Comparison of ENCODE assay signal across 9 mouse cellular contexts in genomic region chr2:130597601-130598010, GRCm38 (mm10). TPM values are rescaled to one million over a fixed set of nuclear protein-coding genes. Genes with fewer than 3 reads are reported as not detected.
A peak's percentile ranks its signal among the peaks of the same experiment; 100 is the strongest.
DNase-seq lines count a peak whose midpoint lies in the region; TF ChIP-seq lines count a peak whose summit lies in the region.
"Had no signal": no experiment of that assay in that cellular context is flagged by ENCODE, and none has a peak within 500 bp of the region (broad histone marks: within the 10 kb centered on the region; RNA-seq: fewer than 3 reads in every experiment).

No protein-coding gene starts in this region.

- peak; percentile 32 for DNase-seq in cerebellum, adult 8-10 months
- DNase-seq in cerebellum, adult 11-12 months = no peak
- DNase-seq in lung, adult 2 months = no peak
- DNase-seq in lung, adult 18-20 months = no peak
- peak; percentile 12 for DNase-seq in brain, embryonic 18.5 days (ENCODE audit: low read depth, low spot score)
- peak; percentile 62 to 70 for DNase-seq in left cerebral cortex, postnatal 14 days (ENCODE audit: low spot score in 2 of 2)
- DNase-seq in retina, postnatal 1 day = peak; percentile 64
- no peak for DNase-seq in urinary bladder, postnatal 10 days (ENCODE audit: low spot score)

- H3K4me3 ChIP-seq in lung, adult 2 months (replicated peaks; ENCODE audit: extremely low read depth, low read depth, low read length) = no peak overlapping the region

- no peak for TF ChIP-seq POLR2A in lung, adult 2 months (IDR thresholded peaks at IDR 0.05; ENCODE audit: borderline replicate concordance, extremely low read depth, low read depth, low read length)

- intact Hi-C loops in left cerebral cortex, postnatal 14 days (cut with DNase I) = no loop called here

- H3K4me1 ChIP-seq in lung, adult 2 months (ENCODE audit: control insufficient read depth, insufficient read depth, low read length) = no peaks in the 10 kb centered on the region

- WGBS in lung, adult 2 months = 18% methylated on average over 1 of the region's 1 CpGs

- peak; percentile 37; the same call in 1 of the 2 replicates for TF ChIP-seq CTCF in lung, adult 2 months (IDR thresholded peaks at IDR 0.05; ENCODE audit: insufficient read depth, low read length)

RNA-seq across cellular contexts. Expression of gene Avp, which starts 15.3 kb away (rescaled TPM):
- polyA plus RNA-seq in lung, adult 2 months (2012; rRNA removed) = 0.26 TPM in 1 of 2 replicates, not detected in the other
- 10 to 100 TPM in 1 of 2 experiments, under 1 TPM in 1; 0.68 to 21.7 TPM for total RNA-seq in left cerebral cortex, postnatal 14 days (2021)
- polyA plus RNA-seq: macrophage had no signal

RNA-seq across cellular contexts. Expression of gene Oxt, which starts 21.6 kb away (rescaled TPM):
- 0.28 TPM in 1 of 2 replicates, not detected in the other for polyA plus RNA-seq in lung, adult 2 months (2012; rRNA removed)
- total RNA-seq in left cerebral cortex, postnatal 14 days (2021) = 1 to 10 TPM in 1 of 2 experiments, not detected in 1; 1.5 TPM
- polyA plus RNA-seq: macrophage had no signal

RNA-seq across cellular contexts. Expression of gene Fastkd5, which starts 32.2 kb away (rescaled TPM):
- 1.1 and 2.1 TPM in 2 replicates for polyA plus RNA-seq in lung, adult 2 months (2012; rRNA removed)
- total RNA-seq in left cerebral cortex, postnatal 14 days (2021) = 1 to 10 TPM; 7.3 to 8.0 TPM

RNA-seq across cellular contexts. Expression of gene Ubox5, which starts 32.2 kb away (rescaled TPM):
- 4.7 and 6.0 TPM in 2 replicates for polyA plus RNA-seq in lung, adult 2 months (2012; rRNA removed)
- 1 to 10 TPM; 7.7 to 8.3 TPM for total RNA-seq in left cerebral cortex, postnatal 14 days (2021)

RNA-seq across cellular contexts. Expression of gene Mrps26, which starts 34.1 kb away (rescaled TPM):
- polyA plus RNA-seq in lung, adult 2 months (2012; rRNA removed) = 46.3 and 66.6 TPM in 2 replicates
- total RNA-seq in left cerebral cortex, postnatal 14 days (2021) = 10 to 100 TPM; 72.2 to 75.8 TPM

Comparison
In these comparisons a context has a peak if more than half of its experiments do, and no peak if none do; other contexts are left out.
1. DNase-seq: peak in cerebellum, adult 8-10 months (single experiment), brain, embryonic 18.5 days (single experiment), left cerebral cortex, postnatal 14 days (2 of 2) and retina, postnatal 1 day (single experiment); none in cerebellum, adult 11-12 months (single experiment), lung, adult 2 months (single experiment), lung, adult 18-20 months (0 of 2) and urinary bladder, postnatal 10 days (single experiment).